Mouse (Mus musculus) limb, embryonic 14.5 days (tissue): ENCODE results near the gene Ptpra. TPM values are rescaled to one million over a fixed set of nuclear protein-coding genes. Genes with fewer than 3 reads are reported as not detected.

Experiments
- ATAC-seq: fragments of 200-750 bp; cut with Nextera tagmentation; 2 replicates; pipeline ENCODE4 v1.8.0; 2017; ENCODE audit warnings: low read depth, moderate number of reproducible peaks, moderate TSS enrichment; ENCODE audit not compliant: low FRiP score
- DNase-seq: peaks from one replicate; pipeline ENCODE4 v3.0.0-alpha.2; 2015; ENCODE audit warnings: low spot score
- H3K27ac ChIP-seq: fragments of 300-500 bp; sonication (generic); replicated peaks from 2 replicates; pipeline ENCODE4 v1.5.1; 2014; ENCODE audit warnings: low read depth, mild to moderate bottlenecking, low read length, moderate library complexity, mixed read lengths
- H3K27me3 ChIP-seq: fragments of 300-500 bp; sonication (generic); 2 replicates; pipeline ENCODE4 v1.6.1; 2014; ENCODE audit warnings: low read length, mixed read lengths; ENCODE audit not compliant: control insufficient read depth, insufficient read depth
- H3K36me3 ChIP-seq: fragments of 300-500 bp; sonication (generic); 2 replicates; pipeline ENCODE4 v1.6.1; 2014; ENCODE audit warnings: mild to moderate bottlenecking, low read length, moderate library complexity, mixed read lengths; ENCODE audit not compliant: control insufficient read depth, insufficient read depth
- H3K4me1 ChIP-seq: fragments of 300-500 bp; sonication (generic); 2 replicates; pipeline ENCODE4 v1.6.1; 2014; ENCODE audit warnings: antibody characterized with exemption, low read length, mixed read lengths; ENCODE audit not compliant: control insufficient read depth, insufficient read depth
- H3K4me2 ChIP-seq: fragments of 300-500 bp; sonication (generic); replicated peaks from 2 replicates; pipeline ENCODE4 v1.6.1; 2014; ENCODE audit warnings: low read depth, mild to moderate bottlenecking, low read length, moderate library complexity; ENCODE audit not compliant: severe bottlenecking
- H3K4me3 ChIP-seq: fragments of 300-500 bp; sonication (generic); replicated peaks from 2 replicates; pipeline ENCODE4 v1.5.1; 2014; ENCODE audit warnings: low read length
- H3K9ac ChIP-seq: fragments of 300-500 bp; sonication (generic); 2 replicates; pipeline ENCODE4 v1.6.1; 2014; ENCODE audit warnings: mild to moderate bottlenecking, low read depth, low read length, moderate library complexity; ENCODE audit not compliant: severe bottlenecking
- H3K9me3 ChIP-seq: fragments of 300-500 bp; sonication (generic); 2 replicates; pipeline ENCODE4 v1.6.1; 2016; ENCODE audit warnings: low read length; ENCODE audit not compliant: control insufficient read depth
- POLR2A ChIP-seq: fragments of 200-500 bp; IDR thresholded peaks from 2 replicates; pipeline ENCODE4 v1.8.0; 2012; ENCODE audit warnings: inconsistent platforms, mild to moderate bottlenecking, moderate library complexity, borderline replicate concordance; ENCODE audit not compliant: insufficient read depth, insufficient read length; ENCODE audit errors: extremely low read depth
- WGBS: fragments of 180-500 bp; shearing (Covaris S2); extraction: QIAGEN DNeasy Blood & Tissue Kit; methylation state at CpG from one replicate; pipeline ENCODE4 v1.1.7; 2014; 5-methylcytosine and 5-hydroxymethylcytosine counted together
- polyA plus RNA-seq, 2 experiments: library from polyadenylated mRNA; depleted of rRNA in 1 of 2; stranded (reverse) in 1 of 2; unstranded in 1 of 2; fragments of >200 nt; fragmentation: Nextera tagmentation in 1 of 2; extraction: Ambion mirVana in 1 of 2; gene quantifications; 2 replicates each; pipeline versions ENCODE4 v1.2.1 to v1.2.3; 2012 to 2014

Ptpra gene
- polyA plus RNA-seq, 2 experiments = 94.9 to 118 TPM

DNA sequence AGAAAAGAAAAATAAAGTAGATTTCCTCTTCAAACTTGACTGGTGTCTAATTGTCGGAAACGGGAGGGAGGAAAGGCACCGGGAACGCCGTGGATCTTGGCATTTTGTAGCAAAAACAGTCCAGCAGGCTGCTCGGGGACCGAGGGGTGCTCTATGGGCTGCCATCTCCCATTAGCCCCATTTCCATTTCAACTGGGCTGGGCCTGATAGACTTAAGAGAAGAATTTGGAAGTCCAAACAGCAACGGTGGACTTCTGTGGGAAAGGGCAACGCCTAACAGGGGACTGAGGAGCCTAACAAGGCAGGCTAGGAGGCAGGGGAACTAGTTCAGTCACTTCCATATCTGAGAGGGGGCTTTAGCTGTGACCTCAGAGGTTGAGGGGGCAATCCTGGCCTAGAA, 126.9 kb downstream of the Ptpra start:
- WGBS = 4% methylated on average over 9 of the region's 9 CpGs
- DNase-seq = no peak
- no peaks in the 10 kb centered on the region for H3K9me3 ChIP-seq

DNA sequence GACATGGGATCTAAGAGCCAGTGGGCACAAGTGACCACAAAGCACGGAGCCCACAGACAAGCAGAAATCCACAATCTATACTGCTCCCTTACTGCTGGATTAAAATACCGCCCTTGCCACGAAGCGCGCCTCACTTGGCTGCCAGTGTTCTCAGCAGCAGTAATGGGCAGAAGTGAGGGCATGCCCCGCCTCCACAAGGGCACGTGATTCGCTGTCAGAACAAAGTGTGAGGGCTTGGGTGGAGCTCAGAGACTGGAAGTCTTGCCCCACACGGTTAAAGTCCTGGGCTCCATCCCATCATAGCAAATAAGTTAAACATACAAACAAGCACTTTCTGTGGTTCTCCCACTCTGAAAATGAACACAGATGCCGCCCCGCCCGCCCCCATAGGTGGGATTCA, 127.6 kb downstream of the Ptpra start:
- no peak for TF ChIP-seq POLR2A
- H3K4me2 ChIP-seq = peak overlapping the region; percentile 19; the same call in 1 of the 2 replicates
- H3K4me3 ChIP-seq = 0 out of 2 replicates have a peak overlapping the region, but pooled peaks have one; percentile 1
- H3K27ac ChIP-seq = no peak overlapping the region
- ATAC-seq (no peak), DNase-seq (no peak)
- no peak overlapping the region for H3K9ac ChIP-seq
- H3K4me1 ChIP-seq = peaks cover 6% of the 10 kb centered on the region; the same call in 1 of the 2 replicates
- no peaks in the 10 kb centered on the region for H3K36me3 ChIP-seq
- peaks cover 76% of the 10 kb centered on the region for H3K27me3 ChIP-seq
- WGBS = 6% methylated on average over 12 of the region's 12 CpGs
- H3K9me3 ChIP-seq = no peaks in the 10 kb centered on the region

More for the DNA sequence above, 126.9 kb downstream of the Ptpra start:
- Histone ChIP-seq H3K27ac (no peak overlapping the region), H3K27me3 (peaks cover 69% of the 10 kb centered on the region), H3K4me1 (peaks cover 6% of the 10 kb centered on the region; the same call in 1 of the 2 replicates), H3K36me3 (no peaks in the 10 kb centered on the region), H3K4me2 (peak overlapping the region; percentile 50), H3K9ac (peak overlapping the region; percentile 25; the same call in 1 of the 2 replicates), H3K4me3 (peak overlapping the region; percentile 33)
- no peak for TF ChIP-seq POLR2A
- no peak for ATAC-seq

DNA sequence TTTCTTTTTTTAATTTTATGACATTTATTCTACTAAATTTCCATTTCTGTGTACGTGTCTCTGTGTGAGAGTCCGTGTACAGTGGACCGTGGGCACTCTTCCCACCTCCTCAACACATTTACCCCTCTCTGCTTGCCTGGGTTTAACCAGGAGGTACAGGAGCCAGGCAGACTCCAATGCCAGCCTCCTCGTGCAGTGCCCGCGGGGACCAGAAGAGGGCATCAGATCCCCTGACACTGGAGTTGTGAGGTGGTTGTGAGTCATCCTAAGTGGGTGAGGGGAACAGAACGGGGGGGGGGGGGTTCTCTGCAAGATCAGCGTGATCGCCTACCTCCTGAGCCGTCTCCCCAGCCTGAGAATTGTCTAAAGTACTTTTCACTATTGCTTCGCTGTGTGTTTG, 128.1 kb downstream of the Ptpra start:
- TF ChIP-seq POLR2A = no peak
- ATAC-seq (no peak), DNase-seq (no peak)
- H3K27ac ChIP-seq = no peak overlapping the region
- H3K36me3 ChIP-seq = no peaks in the 10 kb centered on the region
- H3K4me3 ChIP-seq = no peak overlapping the region
- no peak overlapping the region for H3K9ac ChIP-seq
- no peak overlapping the region for H3K4me2 ChIP-seq
- H3K27me3 ChIP-seq = peaks cover 79% of the 10 kb centered on the region
- H3K9me3 ChIP-seq = no peaks in the 10 kb centered on the region
- WGBS = 10% methylated on average over 11 of the region's 11 CpGs
- H3K4me1 ChIP-seq = peaks cover 6% of the 10 kb centered on the region; the same call in 1 of the 2 replicates

DNA sequence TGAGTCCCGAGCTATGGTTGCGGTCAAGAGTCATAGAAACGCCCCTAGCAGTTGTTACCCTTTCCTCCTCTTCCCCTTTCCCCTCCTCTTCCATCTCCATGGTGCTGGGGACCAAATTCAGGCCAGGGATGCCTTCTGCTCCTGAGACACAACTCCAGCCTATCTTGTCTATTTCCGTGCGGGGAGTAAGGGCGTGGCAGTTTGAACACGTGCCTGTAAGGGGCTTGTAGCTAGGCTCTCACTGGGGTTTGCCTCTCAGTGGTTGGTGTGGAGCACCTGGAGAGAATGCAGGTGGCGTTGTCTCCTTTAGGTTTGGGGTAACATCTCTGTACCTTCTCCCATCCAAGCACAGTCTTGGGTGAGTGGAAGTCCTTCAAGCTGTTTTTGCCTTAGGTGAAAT, 129.7 kb downstream of the Ptpra start:
- peak overlapping the region; percentile 37 for H3K4me3 ChIP-seq

DNA sequence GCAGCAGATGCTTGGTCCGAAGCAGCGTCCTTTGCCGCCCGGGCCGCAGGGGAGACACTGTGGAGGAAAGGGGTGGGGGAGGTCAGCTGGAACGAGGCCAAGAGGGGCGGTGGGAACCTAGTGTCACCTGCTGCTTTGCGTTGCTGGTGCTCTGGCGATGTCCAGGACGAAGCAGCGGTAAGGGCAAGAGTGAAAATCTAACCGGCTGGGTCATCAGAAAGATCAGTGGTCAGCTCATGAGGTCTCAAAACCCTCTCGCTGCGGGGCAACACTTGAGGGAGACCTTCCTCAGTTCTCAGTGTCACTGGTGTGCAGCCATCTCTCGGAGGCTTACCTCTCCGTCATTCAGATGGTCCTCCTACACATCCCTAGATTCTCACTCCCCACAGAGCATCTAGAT, 131.1 kb downstream of the Ptpra start:
- H3K4me1 ChIP-seq = peaks cover 6% of the 10 kb centered on the region; the same call in 1 of the 2 replicates
- H3K36me3 ChIP-seq = no peaks in the 10 kb centered on the region
- peak overlapping the region; percentile 37 for H3K4me3 ChIP-seq
- no peaks in the 10 kb centered on the region for H3K9me3 ChIP-seq
- ATAC-seq (no peak), DNase-seq (no peak)
- H3K27ac ChIP-seq = no peak overlapping the region
- 4% methylated on average over 16 of the region's 16 CpGs for WGBS
- no peak for TF ChIP-seq POLR2A
- peak overlapping the region; percentile 57 for H3K4me2 ChIP-seq
- peaks cover 67% of the 10 kb centered on the region for H3K27me3 ChIP-seq
- H3K9ac ChIP-seq = peak overlapping the region; percentile 40; the same call in 1 of the 2 replicates

More for the DNA sequence above, 129.7 kb downstream of the Ptpra start:
- H3K4me2 ChIP-seq = no peak overlapping the region
- no peak for TF ChIP-seq POLR2A
- ATAC-seq (no peak), DNase-seq (no peak)
- H3K27me3 ChIP-seq = peaks cover 77% of the 10 kb centered on the region
- H3K27ac ChIP-seq = no peak overlapping the region
- 7% methylated on average over 8 of the region's 8 CpGs for WGBS
- peaks cover 6% of the 10 kb centered on the region; the same call in 1 of the 2 replicates for H3K4me1 ChIP-seq
- no peaks in the 10 kb centered on the region for H3K9me3 ChIP-seq
- no peak overlapping the region for H3K9ac ChIP-seq
- H3K36me3 ChIP-seq = no peaks in the 10 kb centered on the region
